Comparison of ENCODE assay signal across 25 mouse cellular contexts in the genomic region with DNA sequence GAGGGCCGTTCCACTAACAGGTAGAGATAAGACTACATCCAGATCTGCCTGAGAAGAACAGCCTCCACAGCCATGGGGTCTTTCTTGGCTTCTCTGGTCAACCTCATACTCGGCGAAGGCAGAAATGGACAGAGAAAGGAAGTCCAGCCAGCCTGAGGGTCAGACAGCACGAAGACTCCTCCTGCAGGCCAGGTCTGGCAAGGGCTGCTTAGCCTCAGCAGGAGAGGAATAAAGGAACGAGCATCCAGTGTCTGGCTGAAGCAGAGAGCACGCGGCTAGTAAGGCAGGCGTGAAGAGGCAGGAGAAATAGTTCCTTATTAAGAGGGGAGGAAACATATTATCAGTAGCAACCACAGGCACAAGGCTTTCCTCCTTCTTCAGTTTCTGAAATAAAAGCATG. TPM values are rescaled to one million over a fixed set of nuclear protein-coding genes. Genes with fewer than 3 reads are reported as not detected.
"Had no signal": no experiment of that assay in that cellular context is flagged by ENCODE, and none has a peak within 500 bp of the region (broad histone marks: within the 10 kb centered on the region; RNA-seq: fewer than 3 reads in every experiment).

No protein-coding gene starts in this region.

- ATAC-seq: liver, embryonic 12.5 days had no signal

- H3K9me3 ChIP-seq: limb, embryonic 10.5 days; limb, embryonic 13.5 days; liver, embryonic 12.5 days; liver, embryonic 15.5 days; lung, embryonic 15.5 days; megakaryocyte, embryonic 14.5 days; neural tube, embryonic 12.5 days; neural tube, embryonic 15.5 days had no signal

- H3K4me1 ChIP-seq: limb, embryonic 13.5 days had no signal

- H3K36me3 ChIP-seq: limb, embryonic 10.5 days; limb, embryonic 13.5 days; liver, embryonic 12.5 days; liver, embryonic 15.5 days; lung, embryonic 15.5 days; neural tube, embryonic 12.5 days had no signal

- H3K4me3 ChIP-seq: limb, embryonic 10.5 days; limb, embryonic 13.5 days; liver, embryonic 12.5 days; liver, embryonic 15.5 days; lung, embryonic 15.5 days; megakaryocyte, embryonic 14.5 days; neural tube, embryonic 12.5 days; neural tube, embryonic 15.5 days had no signal

- H3K4me2 ChIP-seq: limb, embryonic 13.5 days; liver, embryonic 12.5 days; liver, embryonic 15.5 days; lung, embryonic 15.5 days; midbrain, embryonic 11.5 days; neural tube, embryonic 12.5 days; neural tube, embryonic 15.5 days had no signal

- DNase-seq: kidney, adult 9 months; kidney, postnatal 36 days; layer of hippocampus, adult 9-11 months; liver; lung, adult 18-20 months; lung, postnatal 10 days; lung, postnatal 36 days; midbrain, embryonic 14.5 days; right cerebral cortex, adult 18-20 months; right cerebral cortex, postnatal 14 days; right cerebral cortex, postnatal 4 days; thymus, adult 2 months; thymus, postnatal 14 days; thymus, postnatal 4 days had no signal

- H3K9ac ChIP-seq: limb, embryonic 13.5 days; liver, embryonic 12.5 days; liver, embryonic 15.5 days; lung, embryonic 15.5 days; neural tube, embryonic 12.5 days; neural tube, embryonic 15.5 days had no signal

- H3K27me3 ChIP-seq: liver, embryonic 15.5 days; lung, embryonic 15.5 days; megakaryocyte, embryonic 14.5 days; neural tube, embryonic 12.5 days; neural tube, embryonic 15.5 days had no signal

- H3K27ac ChIP-seq: limb, embryonic 10.5 days; limb, embryonic 13.5 days; liver, embryonic 12.5 days; liver, embryonic 15.5 days; lung, embryonic 15.5 days; neural tube, embryonic 12.5 days; neural tube, embryonic 15.5 days had no signal

RNA-seq across cellular contexts. Expression of a gene that starts 49.2 kb away (rescaled TPM):
- polyA plus RNA-seq: kidney, embryonic 16.5 days; limb, embryonic 10.5 days; limb, embryonic 13.5 days; liver, embryonic 15.5 days; midbrain, embryonic 11.5 days; neural tube, embryonic 12.5 days; stomach, embryonic 14.5 days; thymus, adult 2 months had no signal
